Mouse (Mus musculus): ENCODE measurements around the gene Neurod4.

Neurod4 gene

GRCm38 (mm10) chr10:130234576-130234975, 45.5 kb downstream of the Neurod4 start:
- DNase-seq (ENCODE audit: low spot score): no peak

GRCm38 (mm10) chr10:130232117-130232516, 47.9 kb downstream of the Neurod4 start:
- no peak for DNase-seq (ENCODE audit: low spot score)

GRCm38 (mm10) chr10:130229584-130229983, 50.5 kb downstream of the Neurod4 start:
- no peak for DNase-seq (ENCODE audit: low spot score)

- DNase-seq (ENCODE audit: low spot score): peak; percentile 63
Measured at GRCm38 (mm10) chr10:130228246-130228645, 51.8 kb downstream of the Neurod4 start.

- DNase-seq (ENCODE audit: low spot score): no peak
Measured at GRCm38 (mm10) chr10:130225034-130225433, 55.0 kb downstream of the Neurod4 start.

Measured in MN1 (cell line).